Mouse (Mus musculus): Measurements from ENCODE around the gene Nphs1.

Gene Nphs1

DNA sequence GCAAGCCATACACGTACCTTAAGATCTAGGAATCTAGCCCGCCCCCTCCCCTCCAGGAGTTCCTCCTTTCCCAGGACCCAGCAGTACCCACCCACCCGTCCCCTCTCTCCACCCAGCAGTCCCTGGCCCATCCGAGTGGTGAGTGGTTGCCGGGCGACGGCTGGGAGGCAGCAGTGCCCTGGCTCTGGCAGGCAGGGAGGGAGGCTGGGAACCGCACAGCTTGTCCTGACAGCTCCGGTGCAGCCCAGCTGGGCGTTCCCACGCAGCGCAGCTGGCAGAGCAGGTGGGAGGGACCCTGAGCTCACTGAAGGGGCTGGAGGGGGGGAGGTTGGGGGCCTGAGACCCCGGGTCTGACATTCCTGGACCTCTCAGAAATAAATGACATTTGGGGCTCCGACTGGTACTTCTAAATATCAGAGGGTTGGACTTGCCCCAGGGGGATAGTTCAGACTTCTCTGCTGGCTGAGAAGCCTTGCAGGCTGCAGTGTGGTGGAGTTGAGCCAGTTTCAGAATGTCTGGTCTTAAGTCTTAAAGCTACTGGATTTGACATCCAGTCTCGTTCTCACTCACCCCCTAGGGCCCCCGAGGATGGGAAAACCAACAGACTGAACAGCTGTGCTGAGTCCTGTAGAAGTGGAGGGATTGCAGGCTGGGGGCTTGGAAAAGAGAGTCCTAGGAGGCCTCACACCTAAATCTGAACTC lies at the start of gene Nphs1, which contains the start of gene Kirrel2:
Nphs1 (plus strand) TSS at position 687 of the 702 bp plus-strand sequence.
Kirrel2 (minus strand) TSS at position 62 of the 702 bp plus-strand sequence.
- DNase-seq, result no peak

- no peak for DNase-seq
Measured at GRCm38 (mm10) chr7:30408639-30409038, 49.5 kb upstream of the Nphs1 start.

DNA sequence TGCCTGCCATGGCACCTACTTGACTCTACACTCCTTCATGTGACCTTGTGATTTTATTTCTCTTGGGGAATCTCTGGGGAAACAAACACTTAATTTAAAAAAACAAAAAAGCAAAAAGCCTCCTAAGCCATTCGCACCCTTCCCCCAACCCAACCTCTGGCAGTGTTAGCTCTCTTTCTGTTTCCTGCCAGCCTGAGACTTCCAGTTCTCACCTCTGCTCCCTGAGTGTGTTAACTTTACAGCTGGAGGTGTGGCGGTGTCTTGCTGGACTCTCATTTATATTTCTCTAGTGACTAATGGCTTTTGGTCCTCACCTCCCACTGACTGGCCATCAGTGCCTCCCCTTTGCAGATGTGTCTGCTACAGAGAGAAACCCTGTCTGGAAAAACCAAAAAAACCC lies 48.3 kb upstream of the Nphs1 start:
- no peak for DNase-seq

- DNase-seq, result no peak
Measured at GRCm38 (mm10) chr7:30411023-30411422, 47.1 kb upstream of the Nphs1 start.

DNA sequence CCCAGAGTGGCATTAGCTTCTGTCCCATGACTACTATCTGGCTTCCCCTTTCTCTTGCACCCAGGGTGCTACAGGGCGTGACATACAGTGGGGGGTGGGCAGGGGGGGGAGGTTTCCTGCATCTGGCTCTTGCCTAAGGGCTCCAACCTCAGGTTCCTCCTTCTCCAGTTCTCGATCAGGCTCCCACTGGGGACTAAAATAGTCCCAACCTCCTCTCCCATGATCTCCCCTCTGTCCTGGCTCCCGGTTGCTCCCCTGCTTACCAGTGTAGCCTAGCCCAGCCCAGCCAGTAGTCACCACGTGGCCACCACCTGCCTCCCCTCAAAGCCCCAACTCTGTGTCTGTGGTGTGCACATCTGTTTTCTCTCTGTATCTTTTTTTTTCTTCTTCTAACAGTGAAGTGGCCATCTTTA lies 45.4 kb upstream of the Nphs1 start:
- no peak for DNase-seq

DNA sequence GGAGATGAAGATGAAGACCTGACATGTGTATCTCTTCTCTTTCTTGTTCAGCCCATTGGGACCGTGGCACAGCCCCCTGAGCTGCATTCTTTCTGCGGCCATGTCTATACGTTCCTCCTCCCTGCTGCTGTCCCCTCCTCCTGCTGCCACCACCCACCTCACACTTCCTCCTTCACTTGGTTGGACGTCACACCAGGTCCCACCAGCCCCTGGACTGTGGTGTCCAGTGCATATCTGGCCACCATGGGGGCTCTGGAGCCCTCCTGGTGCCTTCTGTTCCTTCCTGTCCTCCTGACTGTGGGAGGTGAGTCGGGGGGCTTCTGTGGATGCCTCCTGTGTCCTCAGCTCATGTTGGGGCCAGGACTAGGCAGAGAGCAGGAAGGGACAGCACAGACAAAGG lies 44.5 kb upstream of the Nphs1 start, which contains the start of gene Tyrobp:
Tyrobp (plus strand) TSS at position 165 of the 400 bp plus-strand sequence.
- DNase-seq, result no peak

DNA sequence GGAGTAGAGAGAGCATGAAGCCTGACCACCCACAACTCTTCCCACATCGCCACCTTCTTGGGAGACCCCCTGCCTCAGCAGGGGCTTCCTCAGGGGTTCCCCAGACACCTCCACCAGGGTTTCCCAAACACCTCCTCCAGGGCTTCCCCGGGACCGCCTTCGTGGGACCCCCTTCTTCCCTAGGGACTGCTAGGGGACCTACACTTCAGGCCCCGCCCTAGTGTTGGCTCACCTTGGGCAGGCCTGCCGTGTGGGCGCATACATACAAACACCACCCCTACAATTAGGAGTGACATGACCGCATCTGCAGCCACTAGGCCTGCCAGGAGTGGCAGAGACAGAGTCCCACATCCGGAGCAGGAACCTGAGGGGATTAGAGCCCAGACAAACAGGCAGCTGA lies 40.3 kb upstream of the Nphs1 start:
- DNase-seq, result no peak

- no peak for DNase-seq
Measured at GRCm38 (mm10) chr7:30419561-30420499, 38.3 kb upstream of the Nphs1 start, which contains the start of gene Hcst. TSS of gene Hcst (minus strand) at chr7:30419854.

DNA sequence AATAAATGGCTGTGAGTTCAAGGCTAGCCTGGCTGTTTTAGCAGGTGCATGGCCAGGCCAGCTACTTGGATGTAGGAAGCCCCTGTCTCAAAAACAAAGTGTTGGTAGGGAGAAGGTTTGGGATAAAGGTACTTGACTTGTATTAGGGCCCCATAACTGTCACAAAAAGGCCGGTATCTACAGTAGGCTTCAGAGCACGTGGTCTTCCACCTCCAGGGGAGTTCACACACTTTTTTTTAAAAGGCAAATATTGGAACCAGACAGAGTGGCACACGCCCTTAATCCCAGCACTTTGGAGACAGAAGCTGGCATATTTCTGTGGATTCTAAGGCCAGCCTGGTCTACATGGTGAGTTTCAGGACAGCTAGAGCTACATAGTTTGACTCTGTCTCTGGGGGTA lies 37.4 kb upstream of the Nphs1 start:
- DNase-seq, result no peak

DNA sequence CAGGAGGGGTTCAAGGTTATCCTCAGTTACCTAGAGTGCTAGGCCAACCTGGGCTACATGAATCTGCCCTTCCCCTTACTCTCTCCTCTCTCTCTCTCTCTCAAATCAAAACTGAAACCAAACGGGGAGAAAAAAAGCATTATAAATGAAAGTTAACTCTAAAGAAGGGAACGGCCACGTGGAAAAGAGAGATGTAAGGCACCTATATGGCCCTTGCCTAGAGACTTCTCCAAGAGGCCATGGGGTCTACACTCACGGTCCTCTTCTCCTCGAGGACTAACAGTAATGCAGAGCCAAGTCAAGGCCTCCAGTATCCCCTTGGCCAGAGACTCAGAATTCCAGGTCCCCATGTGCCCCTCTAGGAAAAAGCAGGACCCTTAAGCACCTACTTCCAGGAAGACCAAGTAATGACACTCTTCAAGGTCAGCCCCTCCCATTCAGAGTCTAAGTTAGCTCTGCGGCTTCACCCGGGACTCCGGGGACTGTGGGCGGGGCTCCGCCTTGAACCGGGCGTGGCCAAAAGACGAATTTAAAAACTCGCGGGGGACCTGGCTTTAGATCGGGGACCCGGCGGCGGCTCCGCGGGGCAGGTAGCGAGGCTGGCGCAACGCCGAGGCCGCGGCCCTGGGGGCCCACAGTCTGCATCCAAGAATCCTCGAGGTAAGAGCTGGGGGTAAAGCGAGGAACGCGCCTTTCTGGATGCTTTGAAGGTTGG lies 36.8 kb upstream of the Nphs1 start, which contains the start of gene Nfkbid:
Nfkbid (plus strand) TSS at position 558 of the 715 bp plus-strand sequence.
- DNase-seq, result peak; percentile 66

DNA sequence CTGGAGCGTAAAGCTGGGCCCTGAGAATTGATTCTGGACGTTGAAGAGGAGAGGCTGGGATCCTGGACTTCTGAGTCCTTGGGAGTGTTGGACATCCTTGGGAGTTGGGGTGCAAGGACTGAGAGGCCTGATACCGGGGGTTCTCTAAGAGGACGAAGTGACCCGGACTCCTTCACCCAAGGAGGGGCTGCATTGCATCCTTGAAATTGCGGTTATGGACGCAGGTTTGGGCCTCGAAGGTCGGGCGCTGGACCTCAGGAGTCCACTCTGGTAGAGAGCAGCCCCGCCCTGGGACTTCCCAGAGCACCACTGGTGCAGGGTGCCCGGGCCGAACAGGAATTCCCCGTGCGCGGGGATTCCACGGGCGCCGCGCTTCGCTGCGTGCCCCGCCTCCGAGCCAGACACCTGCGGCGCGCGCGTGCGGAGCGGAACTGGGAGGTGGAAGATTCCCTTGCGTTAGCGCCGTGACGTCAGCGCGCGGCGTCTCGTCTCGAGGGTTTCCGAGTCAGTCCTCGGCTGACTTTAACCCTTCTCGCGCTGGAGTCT lies 36.2 kb upstream of the Nphs1 start:
- DNase-seq, result peak; percentile 77

GRCm38 (mm10) chr7:30422560-30422959 lies 35.6 kb upstream of the Nphs1 start:
- no peak for DNase-seq

GRCm38 (mm10) chr7:30423071-30423641 lies 35.0 kb upstream of the Nphs1 start:
- DNase-seq, result no peak

DNA sequence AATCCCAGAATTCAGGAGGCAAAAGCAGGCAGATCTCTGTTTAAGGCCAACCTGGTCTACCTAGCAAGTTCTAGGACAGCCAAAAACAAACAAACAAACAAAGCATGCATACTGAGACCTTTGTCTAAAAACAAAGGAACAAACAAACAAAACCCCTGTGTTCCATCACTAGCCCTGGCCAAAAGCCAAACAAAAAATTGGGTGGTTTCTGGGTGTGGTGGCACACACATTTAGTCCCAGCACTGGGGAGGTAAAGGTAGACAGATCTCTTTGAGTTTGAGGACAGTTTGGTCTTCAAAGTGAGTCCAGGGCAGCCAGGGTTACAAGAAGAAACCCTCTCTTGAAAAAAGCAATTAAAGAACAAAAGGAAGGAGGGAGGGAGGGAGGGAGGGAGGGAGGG lies 28.8 kb upstream of the Nphs1 start:
- DNase-seq, result no peak

DNA sequence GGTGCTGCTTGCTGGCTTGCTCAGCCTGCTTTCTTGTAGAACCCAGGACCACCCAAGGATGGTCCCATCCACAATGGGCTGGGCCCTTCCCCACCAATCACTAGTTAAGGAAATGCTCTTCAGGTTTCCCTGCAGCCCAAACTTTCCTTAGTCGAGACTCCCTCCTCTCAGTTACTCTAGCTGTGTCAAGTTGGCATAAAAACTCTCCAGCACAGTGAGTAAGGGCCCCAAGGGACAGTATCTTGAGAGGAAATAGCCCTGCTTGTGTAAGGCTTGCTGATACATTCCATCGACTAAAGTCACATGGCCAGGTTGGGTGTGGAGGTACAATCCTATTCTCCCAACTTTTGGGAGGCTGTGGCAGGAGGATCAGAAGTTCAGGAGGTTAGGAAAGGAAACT lies 27.9 kb upstream of the Nphs1 start:
- DNase-seq, result no peak

DNA sequence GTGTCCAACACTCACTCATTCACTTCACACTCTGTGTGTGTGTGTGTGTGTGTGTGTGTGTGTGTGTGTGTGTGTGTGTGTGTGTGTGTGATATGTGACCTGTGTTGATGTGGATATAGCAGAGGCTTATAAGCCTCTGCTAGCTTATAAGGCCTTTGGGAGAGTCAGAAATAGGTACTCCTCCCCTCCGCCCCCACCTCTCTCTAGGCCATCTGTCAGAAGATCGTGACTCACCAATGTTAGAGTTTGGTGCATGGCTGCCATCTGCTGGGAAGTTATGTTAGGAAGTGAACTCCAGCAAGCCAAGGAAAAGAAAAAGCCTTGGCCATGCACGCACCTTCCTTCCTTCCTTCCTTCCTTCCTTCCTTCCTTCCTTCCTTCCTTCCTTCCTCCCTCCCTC lies 26.3 kb upstream of the Nphs1 start:
- no peak for DNase-seq

DNA sequence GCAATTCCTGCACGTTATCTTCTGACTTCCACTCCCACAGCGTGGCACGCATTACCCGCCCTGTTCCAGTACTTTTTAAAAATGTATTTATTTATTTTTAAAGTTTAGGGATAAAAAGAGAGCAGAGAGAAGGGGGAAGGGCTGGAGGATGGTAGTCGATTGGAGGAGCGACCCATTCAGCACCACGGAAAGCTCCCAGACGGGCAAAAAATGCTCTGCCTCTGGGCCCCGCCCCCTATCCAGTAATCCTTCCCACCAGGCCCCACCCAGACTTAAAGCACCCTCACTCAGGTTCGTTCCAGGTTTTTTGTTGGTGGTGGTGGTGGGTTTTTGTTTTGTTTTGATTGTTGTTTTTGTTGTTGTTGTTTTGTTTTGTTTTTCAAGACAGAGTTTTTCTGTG lies 23.9 kb upstream of the Nphs1 start:
- no peak for DNase-seq

DNA sequence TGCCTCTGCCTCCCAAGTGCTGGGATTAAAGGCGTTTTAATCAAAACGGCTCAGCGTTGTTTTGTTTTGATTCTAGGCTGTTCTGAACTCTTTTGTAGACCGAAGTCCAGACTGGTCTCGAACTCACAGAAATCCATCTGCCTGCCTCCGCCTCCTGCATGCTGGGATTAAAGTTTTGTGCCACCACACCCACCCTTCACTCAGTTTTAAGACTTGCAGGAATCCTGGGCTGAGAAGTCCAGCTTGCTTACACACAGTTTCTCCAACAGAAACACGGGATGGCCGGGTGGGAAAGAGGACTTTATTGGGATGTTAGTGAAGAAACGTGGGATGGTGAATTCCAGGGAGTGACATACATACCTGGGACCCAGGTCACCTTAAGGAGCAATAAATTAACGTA lies 23.4 kb upstream of the Nphs1 start:
- DNase-seq, result no peak

DNA sequence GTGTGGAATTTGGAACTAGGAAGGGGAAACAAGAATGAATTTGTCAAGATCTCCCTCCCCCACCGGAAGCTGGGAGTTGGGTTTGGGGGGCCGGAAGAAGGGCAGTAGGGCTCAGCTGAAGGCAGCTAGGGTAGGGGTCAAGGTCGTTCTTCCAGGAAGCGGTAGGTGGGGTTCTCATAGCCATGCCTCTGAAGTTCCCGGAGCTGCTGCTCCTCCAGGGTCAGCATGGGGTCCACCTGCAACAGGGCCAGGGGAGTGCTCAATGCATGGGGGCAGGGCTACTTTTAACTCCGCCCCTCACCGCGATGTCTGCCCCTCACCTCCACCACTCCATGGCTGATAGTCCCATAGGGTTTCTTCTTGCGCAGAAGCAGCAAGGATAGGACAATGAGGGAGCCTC lies 23.0 kb upstream of the Nphs1 start:
- no peak for DNase-seq

- DNase-seq, result no peak
Measured at GRCm38 (mm10) chr7:30436879-30437278, 21.2 kb upstream of the Nphs1 start.

GRCm38 (mm10) chr7:30439734-30440133 lies 18.4 kb upstream of the Nphs1 start:
- DNase-seq, result no peak

GRCm38 (mm10) chr7:30440697-30441096 lies 17.4 kb upstream of the Nphs1 start:
- no peak for DNase-seq

All from kidney, adult 11 months (tissue).